Mouse (Mus musculus) embryonic facial prominence, embryonic 11.5 days (tissue): ENCODE measurements around the gene Calcoco1. TPM values are rescaled to one million over a fixed set of nuclear protein-coding genes. Genes with fewer than 3 reads are reported as not detected.
"Not testable (repeated sequence)": the region's sequence is repeated elsewhere in the genome, so short reads cannot be mapped to it uniquely, and the experiment has no call there.

Source experiments
- ATAC-seq: fragments of 200-750 bp; cut with Nextera tagmentation; replicated peaks from 2 replicates; pipeline ENCODE4 v1.8.0; 2017; ENCODE audit warnings: low read depth; ENCODE audit not compliant: insufficient number of reproducible peaks, low FRiP score, low TSS enrichment
- DNase-seq: peaks from one replicate; pipeline ENCODE4 v3.0.0-alpha.2; 2015; ENCODE audit warnings: low spot score
- H3K27ac ChIP-seq: fragments of 300-500 bp; sonication (generic); replicated peaks from 2 replicates; pipeline ENCODE4 v1.5.1; 2014; ENCODE audit warnings: mild to moderate bottlenecking, low read depth, low read length, control low read depth
- H3K27me3 ChIP-seq: fragments of 300-500 bp; sonication (generic); 2 replicates; pipeline ENCODE4 v1.6.1; 2014; ENCODE audit warnings: mild to moderate bottlenecking, low read length, moderate library complexity, mixed read lengths; ENCODE audit not compliant: control insufficient read depth, insufficient read depth
- H3K36me3 ChIP-seq: fragments of 300-500 bp; sonication (generic); replicated peaks from 2 replicates; pipeline ENCODE4 v1.6.1; 2014; ENCODE audit warnings: low read depth, mild to moderate bottlenecking, low read length, moderate library complexity, mixed read lengths; ENCODE audit not compliant: control insufficient read depth, insufficient read depth
- H3K4me1 ChIP-seq: fragments of 300-500 bp; sonication (generic); 2 replicates; pipeline ENCODE4 v1.6.1; 2014; ENCODE audit warnings: low read length, mixed read lengths; ENCODE audit not compliant: control insufficient read depth, insufficient read depth
- H3K4me2 ChIP-seq: fragments of 300-500 bp; sonication (generic); 2 replicates; pipeline ENCODE4 v1.6.1; 2014; ENCODE audit warnings: low read depth, mild to moderate bottlenecking, control low read depth, low read length, moderate library complexity
- H3K4me3 ChIP-seq: fragments of 300-500 bp; sonication (generic); 2 replicates; pipeline ENCODE4 v1.5.1; 2014; ENCODE audit warnings: low read depth, low read length, control low read depth
- H3K9ac ChIP-seq: fragments of 300-500 bp; sonication (generic); replicated peaks from 2 replicates; pipeline ENCODE4 v1.6.1; 2014; ENCODE audit warnings: mild to moderate bottlenecking, control low read depth, low read length
- H3K9me3 ChIP-seq: fragments of 300-500 bp; sonication (generic); replicated peaks from 2 replicates; pipeline ENCODE4 v1.6.1; 2016; ENCODE audit warnings: mild to moderate bottlenecking, low read length, inconsistent platforms, mixed read lengths; ENCODE audit not compliant: control insufficient read depth
- WGBS: fragments of 180-500 bp; shearing (Covaris S2); extraction: QIAGEN DNeasy Blood & Tissue Kit; methylation state at CpG from one replicate; pipeline ENCODE4 v1.1.7; 2014; 5-methylcytosine and 5-hydroxymethylcytosine counted together
- microRNA counts: library from miRNA; unstranded; fragments of <30 nt; microRNA quantifications from one replicate; lab custom pipeline; 2016
- microRNA-seq: library from miRNA; unstranded; fragments of <30 nt; microRNA quantifications from one replicate; pipeline ENCODE4, GENCODE M21; 2016; ENCODE audit warnings: borderline number of aligned reads
- polyA plus RNA-seq: library from polyadenylated mRNA; unstranded; fragments of >200 nt; fragmentation: Nextera tagmentation; extraction: Ambion mirVana; gene quantifications from 2 replicates; pipeline ENCODE4 v1.2.1, GENCODE M21; 2014

Calcoco1 gene
- polyA plus RNA-seq, 1 experiment from 2014 or later: 32.2 TPM

- H3K9ac ChIP-seq: no peak overlapping the region
- peak; percentile 65 for DNase-seq
- H3K4me2 ChIP-seq: no peak overlapping the region
- no peaks in the 10 kb centered on the region for H3K27me3 ChIP-seq
- H3K36me3 ChIP-seq: peaks cover 18% of the 10 kb centered on the region
- H3K27ac ChIP-seq: no peak overlapping the region
- WGBS: 61% methylated on average over 4 of the region's 4 CpGs
- no peaks in the 10 kb centered on the region for H3K4me1 ChIP-seq
- peak; percentile 31; the same call in 1 of the 2 replicates for ATAC-seq
- H3K4me3 ChIP-seq: no peak overlapping the region
- no peaks in the 10 kb centered on the region for H3K9me3 ChIP-seq
Observed at GRCm38 (mm10) chr15:102665494-102665893, 56.5 kb downstream of the Calcoco1 start.

- peaks cover 18% of the 10 kb centered on the region for H3K36me3 ChIP-seq
- 88% methylated on average over 8 of the region's 8 CpGs for WGBS
Observed at GRCm38 (mm10) chr15:102663825-102664224, 58.2 kb downstream of the Calcoco1 start.

GRCm38 (mm10) chr15:102662601-102663000 is 59.4 kb downstream of the Calcoco1 start:
- not testable (repeated sequence) for H3K27ac ChIP-seq, H3K9ac ChIP-seq, H3K4me3 ChIP-seq, H3K4me2 ChIP-seq, DNase-seq, H3K27me3 ChIP-seq, H3K9me3 ChIP-seq, H3K4me1 ChIP-seq, ATAC-seq
- no CpG with 5 or more reads among the region's 2 CpGs for WGBS
- peaks cover 18% of the 10 kb centered on the region for H3K36me3 ChIP-seq

More at GRCm38 (mm10) chr15:102663825-102664224, 58.2 kb downstream of the Calcoco1 start:
- H3K9me3 ChIP-seq: no peaks in the 10 kb centered on the region
- no peak overlapping the region for H3K27ac ChIP-seq
- DNase-seq: no peak
- H3K9ac ChIP-seq: no peak overlapping the region
- H3K4me1 ChIP-seq: no peaks in the 10 kb centered on the region
- no peaks in the 10 kb centered on the region for H3K27me3 ChIP-seq
- no peak overlapping the region for H3K4me2 ChIP-seq
- no peak for ATAC-seq
- no peak overlapping the region for H3K4me3 ChIP-seq

GRCm38 (mm10) chr15:102657926-102658381 is 64.0 kb downstream of the Calcoco1 start:
- no peak overlapping the region for H3K4me2 ChIP-seq
- DNase-seq (no peak), ATAC-seq (no peak)
- no peaks in the 10 kb centered on the region for H3K27me3 ChIP-seq
- H3K4me1 ChIP-seq: no peaks in the 10 kb centered on the region
- peak overlapping the region; percentile 11; the same call in 1 of the 2 replicates for H3K27ac ChIP-seq
- no peak overlapping the region for H3K9ac ChIP-seq
- 70% methylated on average over 3 of the region's 3 CpGs for WGBS
- H3K36me3 ChIP-seq: no peaks in the 10 kb centered on the region
- H3K9me3 ChIP-seq: no peaks in the 10 kb centered on the region
- H3K4me3 ChIP-seq: no peak overlapping the region

MicroRNAs within 50 kb of the gene (microRNA counts, 519-probe panel; counts per million panel counts)
- not detected for microRNA mmu-miR-688 (lab: Ali Mortazavi, UCI)

Small RNA genes within 50 kb of the gene (microRNA-seq; reads per million reads assigned to microRNA genes)
- gene Mir688: not detected

Other genes starting within 250 kb of the Calcoco1 start
- gene Gm10337, start 218.5 kb downstream of the Calcoco1 start, polyA plus RNA-seq: 3.4 TPM in 1 of 2 replicates, not detected in the other
- 13.4 and 15.4 TPM in 2 replicates for gene Map3k12, start 205.1 kb downstream of the Calcoco1 start, polyA plus RNA-seq
- 92.0 and 92.7 TPM in 2 replicates for gene Tarbp2, start 204.0 kb downstream of the Calcoco1 start, polyA plus RNA-seq
- gene Npff, start 197.2 kb downstream of the Calcoco1 start, polyA plus RNA-seq: 0.52 and 0.66 TPM in 2 replicates
- 0.20 and 0.21 TPM in 2 replicates for gene Gm28047, start 97.1 kb downstream of the Calcoco1 start, polyA plus RNA-seq
- gene Atf7, start 96.7 kb downstream of the Calcoco1 start, polyA plus RNA-seq: 13.7 and 17.4 TPM in 2 replicates
- gene Atp5g2, start 49.8 kb downstream of the Calcoco1 start, polyA plus RNA-seq: 60.4 and 79.9 TPM in 2 replicates
- gene Hoxc13, start 198.9 kb upstream of the Calcoco1 start, polyA plus RNA-seq: 0.17 TPM in 1 of 2 replicates, not detected in the other
- gene Hoxc12, start 214.6 kb upstream of the Calcoco1 start, polyA plus RNA-seq: not detected in 2 replicates
- not detected in 2 replicates for gene Hoxc11, start 232.2 kb upstream of the Calcoco1 start, polyA plus RNA-seq
- gene Hoxc10, start 244.6 kb upstream of the Calcoco1 start, polyA plus RNA-seq: not detected in 2 replicates
- gene Hoxc5, start 245.3 kb upstream of the Calcoco1 start, polyA plus RNA-seq: 0.53 and 1.0 TPM in 2 replicates